Mouse (Mus musculus): ENCODE measurements around the gene Foxn1.
A peak's percentile ranks its signal among the peaks of the same experiment; 100 is the strongest.

Gene Foxn1

DNA sequence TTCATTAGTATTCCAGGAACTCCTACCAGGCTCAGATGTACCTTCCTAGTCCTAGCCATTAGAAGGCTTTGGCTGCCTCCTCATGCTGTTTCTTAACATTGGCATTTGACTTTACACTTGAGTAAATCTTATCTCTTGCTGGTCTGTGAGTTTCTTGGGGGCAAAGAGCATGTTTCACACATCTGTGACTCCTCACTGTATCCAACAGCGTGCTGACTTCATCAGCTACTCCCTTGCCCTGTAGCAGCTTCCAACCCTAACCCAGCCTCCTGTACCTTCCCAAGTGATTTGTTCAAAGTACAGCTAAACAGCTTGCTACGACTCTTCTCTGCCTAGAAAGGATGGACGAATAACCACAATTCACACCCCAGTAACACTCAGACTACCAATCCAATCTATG is 15.1 kb upstream of the Foxn1 start:
- DNase-seq (ENCODE audit: extremely low read depth, insufficient read length, low spot score) = no peak

DNA sequence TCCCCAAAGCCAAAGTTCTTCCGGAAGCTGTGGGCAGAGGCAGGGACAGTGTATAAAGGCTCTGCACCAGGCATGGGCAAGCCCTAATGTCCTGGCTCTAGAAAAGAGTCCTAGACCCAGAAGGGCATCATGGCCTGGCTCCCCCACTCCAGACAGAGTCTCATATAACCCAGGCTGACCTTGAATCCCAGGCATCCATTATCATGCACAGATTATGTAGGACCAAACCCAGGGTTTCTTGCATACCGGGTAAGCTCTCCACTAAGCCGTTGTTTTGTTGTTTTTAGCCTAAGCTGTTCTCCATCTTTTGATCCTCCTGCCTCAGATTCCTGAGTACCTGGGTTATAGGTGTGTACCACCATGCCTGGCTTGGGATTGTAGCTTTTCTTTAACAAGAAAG is 14.6 kb upstream of the Foxn1 start:
- DNase-seq (ENCODE audit: extremely low read depth, insufficient read length, low spot score) = no peak

DNA sequence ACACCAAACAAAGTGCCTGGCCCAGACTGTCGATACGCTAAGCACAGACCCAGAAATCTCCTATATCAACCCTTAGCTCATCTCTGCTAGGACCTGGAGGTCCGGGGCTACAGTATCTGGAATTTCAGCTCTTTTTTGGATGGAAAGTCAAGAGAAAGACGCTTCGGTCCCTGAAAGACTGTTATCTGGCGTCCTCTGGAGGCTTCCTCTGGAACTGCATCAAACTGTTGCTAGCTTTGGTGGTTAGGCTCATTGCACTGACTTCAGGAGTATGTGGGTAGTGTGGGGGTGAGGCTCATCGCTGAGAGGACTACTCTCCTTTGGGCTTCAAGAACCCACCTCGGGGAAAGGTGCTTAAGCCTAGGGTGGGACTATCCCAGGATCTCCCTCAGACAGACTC is 13.3 kb upstream of the Foxn1 start:
- peak; percentile 30 for DNase-seq (ENCODE audit: extremely low read depth, insufficient read length, low spot score)

DNA sequence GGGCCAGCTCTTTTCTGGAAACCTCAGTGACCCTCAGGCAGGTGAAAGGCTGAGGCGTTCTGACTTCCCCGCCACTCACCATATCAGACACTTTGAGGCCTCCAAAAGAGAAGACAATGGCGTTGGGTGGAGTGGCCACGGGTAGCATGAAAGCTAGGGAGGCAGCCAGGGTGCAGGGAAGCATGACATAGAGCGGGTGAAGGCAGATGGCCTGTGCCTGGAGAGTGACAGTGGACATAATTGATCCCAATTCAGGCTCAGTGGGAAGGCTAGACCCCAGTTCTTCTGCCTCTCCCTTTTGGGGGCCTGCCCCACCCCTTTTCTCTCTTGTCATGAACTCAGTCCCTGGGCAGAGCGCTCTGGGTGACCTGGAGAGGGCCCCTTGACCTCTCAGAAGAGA is 11.9 kb upstream of the Foxn1 start:
- no peak for DNase-seq (ENCODE audit: extremely low read depth, insufficient read length, low spot score)

DNA sequence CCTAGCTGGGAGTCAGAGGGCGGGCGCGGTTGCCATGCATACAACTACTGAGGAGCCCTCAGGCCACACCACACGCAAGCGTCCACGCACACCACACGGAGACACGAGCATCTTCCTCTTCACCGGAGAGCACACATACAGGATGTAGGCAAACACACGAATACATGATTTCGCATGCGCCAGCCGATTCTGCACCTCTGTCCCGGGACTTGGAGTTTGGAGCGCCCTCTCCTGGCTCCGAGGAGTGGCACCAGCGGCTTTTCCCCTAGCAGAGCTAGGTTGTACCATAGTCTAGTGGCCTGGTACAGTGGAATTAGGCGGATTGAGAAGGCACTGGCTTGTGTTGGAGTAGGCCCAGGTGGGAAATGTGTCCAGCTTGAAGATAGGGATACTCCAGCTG is 11.0 kb upstream of the Foxn1 start:
- DNase-seq (ENCODE audit: extremely low read depth, insufficient read length, low spot score) = peak; percentile 57

DNA sequence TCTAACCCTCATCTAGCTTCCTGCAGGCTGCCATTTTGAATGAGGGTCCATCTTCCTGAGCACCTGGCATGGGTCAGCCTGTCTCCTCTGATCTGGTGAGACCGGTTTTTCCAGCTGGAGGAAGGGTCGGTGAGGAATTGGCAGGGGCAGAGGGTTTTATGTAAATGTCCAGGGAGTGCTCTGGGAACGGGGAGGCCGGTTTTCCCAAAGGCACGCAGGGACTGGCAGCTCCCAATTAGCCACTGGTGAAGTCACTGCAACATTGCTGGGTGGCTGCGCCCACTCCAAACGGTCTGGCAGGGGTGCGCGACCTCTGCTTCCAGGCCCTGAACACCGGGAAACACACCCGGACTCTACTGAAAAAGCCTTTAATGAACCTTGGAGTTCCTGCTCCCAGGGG is 10.6 kb upstream of the Foxn1 start:
- DNase-seq (ENCODE audit: extremely low read depth, insufficient read length, low spot score) = no peak

DNA sequence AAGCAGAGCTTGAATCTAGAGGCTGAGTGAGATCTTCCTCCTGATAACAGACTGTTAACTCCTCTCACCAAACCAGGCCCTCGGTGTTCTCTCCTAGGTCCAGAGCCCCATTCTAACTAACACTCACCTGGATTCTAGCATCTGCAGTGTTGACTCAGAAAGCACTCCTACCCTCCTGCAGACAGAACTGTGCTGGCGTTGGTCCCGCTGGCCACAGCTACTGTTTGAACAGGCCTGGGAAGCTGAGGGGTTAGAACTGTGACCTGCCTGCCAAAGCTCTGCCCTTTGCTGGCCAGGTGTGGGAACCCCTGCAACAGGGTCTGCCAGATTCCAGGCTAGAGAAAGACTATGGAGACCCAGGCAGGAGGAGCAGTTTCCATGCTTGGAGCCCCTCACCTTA is 6.4 kb upstream of the Foxn1 start:
- no peak for DNase-seq (ENCODE audit: extremely low read depth, insufficient read length, low spot score)

DNA sequence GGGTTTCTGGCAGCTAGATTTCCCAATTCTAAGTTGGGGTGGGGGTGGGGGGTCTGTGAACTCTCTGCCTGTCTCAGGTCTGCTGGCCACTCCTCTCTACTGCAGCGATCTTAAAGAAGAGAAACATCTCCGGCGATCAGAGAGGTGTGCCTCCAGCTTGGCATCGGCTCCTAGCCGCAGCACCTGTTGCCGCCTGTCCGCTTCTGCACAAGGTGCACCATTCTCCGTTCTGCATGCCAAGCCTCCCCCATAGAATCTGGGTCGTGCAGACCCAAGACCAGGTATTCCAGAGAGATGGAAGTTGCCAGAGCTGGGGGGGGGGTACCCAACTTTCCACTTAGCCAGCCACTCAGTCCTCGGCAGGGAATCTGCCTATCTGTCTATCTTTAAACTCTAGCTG is 582 bp downstream of the Foxn1 start:
- DNase-seq (ENCODE audit: extremely low read depth, insufficient read length, low spot score) = no peak

DNA sequence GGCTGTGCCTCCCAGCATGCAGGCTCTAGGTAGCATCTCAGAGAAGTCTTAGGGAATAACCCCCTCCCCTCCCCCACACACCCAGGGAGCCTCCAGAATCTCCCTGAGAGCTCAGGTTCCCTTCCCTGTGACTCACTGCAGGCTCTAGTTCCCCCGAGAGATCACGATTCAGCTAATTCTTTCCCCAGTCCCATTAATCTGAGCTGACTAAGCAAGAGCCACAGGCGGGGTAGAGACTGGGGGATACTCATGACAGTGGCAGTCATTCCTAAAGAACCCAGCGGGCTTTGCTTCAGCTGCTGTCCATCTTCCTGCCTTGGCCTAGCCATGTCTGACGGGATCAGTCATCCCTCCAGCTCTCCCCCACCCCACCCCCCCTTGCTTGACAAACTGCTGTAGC is 3.7 kb downstream of the Foxn1 start:
- peak; percentile 65 for DNase-seq (ENCODE audit: extremely low read depth, insufficient read length, low spot score)

DNA sequence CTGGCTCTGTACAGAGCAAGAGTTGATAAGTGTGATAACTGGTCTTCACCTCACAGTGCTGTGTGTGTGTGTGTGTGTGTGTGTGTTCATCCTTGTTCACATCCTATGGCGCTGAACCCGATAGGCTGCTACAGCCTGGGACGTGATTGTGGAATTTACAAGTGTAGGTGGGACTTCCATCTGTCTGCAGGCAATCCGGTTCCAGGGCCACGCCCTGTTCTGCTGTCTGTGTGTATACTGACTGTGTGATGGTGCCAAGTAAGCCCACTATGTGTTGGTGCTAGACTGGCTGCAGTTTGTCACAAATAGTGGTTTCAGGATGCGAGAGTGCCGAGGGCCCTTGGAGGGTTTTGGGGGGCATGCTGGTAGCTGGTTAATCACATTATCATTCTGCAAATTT is 4.1 kb downstream of the Foxn1 start:
- DNase-seq (ENCODE audit: extremely low read depth, insufficient read length, low spot score) = no peak

DNA sequence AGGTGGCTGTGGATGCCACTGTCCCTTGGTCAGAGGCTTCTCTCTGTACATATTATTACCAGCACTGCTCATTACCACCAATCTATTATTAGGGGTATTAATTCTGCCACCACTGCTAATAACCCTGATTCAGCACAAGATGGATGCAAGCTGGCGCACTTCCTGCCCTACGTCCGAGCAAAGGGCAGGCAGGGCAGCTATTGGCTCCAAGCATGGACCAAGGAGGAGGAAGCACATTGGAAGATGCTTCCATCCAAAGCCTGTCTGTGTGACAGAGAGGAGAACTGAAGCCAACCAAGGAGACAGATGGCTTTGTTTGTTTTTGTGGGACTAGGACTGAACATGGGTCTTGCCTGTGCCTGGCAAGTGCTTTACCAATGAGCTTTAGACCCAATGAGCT is 5.4 kb downstream of the Foxn1 start:
- DNase-seq (ENCODE audit: extremely low read depth, insufficient read length, low spot score) = no peak

DNA sequence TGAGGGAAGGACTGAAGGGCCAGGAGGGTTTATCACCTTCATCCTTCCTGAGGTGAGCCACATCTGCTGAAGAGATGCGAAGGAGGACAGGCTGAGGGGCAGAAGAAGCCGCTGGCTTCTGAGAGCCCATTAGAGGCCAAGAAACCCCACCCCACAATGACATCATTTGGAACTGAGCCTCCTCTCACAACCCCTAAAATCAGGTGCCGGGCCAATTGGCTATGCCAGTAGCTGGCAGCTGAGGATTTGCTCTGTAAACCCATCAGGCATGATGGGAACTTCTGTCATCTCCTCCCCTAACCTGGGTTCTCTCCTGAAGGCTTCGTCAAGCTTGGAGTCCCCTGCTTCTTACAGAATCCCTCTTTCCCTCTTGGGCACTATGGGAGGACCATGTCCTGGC is 6.0 kb downstream of the Foxn1 start:
- DNase-seq (ENCODE audit: extremely low read depth, insufficient read length, low spot score) = no peak

DNA sequence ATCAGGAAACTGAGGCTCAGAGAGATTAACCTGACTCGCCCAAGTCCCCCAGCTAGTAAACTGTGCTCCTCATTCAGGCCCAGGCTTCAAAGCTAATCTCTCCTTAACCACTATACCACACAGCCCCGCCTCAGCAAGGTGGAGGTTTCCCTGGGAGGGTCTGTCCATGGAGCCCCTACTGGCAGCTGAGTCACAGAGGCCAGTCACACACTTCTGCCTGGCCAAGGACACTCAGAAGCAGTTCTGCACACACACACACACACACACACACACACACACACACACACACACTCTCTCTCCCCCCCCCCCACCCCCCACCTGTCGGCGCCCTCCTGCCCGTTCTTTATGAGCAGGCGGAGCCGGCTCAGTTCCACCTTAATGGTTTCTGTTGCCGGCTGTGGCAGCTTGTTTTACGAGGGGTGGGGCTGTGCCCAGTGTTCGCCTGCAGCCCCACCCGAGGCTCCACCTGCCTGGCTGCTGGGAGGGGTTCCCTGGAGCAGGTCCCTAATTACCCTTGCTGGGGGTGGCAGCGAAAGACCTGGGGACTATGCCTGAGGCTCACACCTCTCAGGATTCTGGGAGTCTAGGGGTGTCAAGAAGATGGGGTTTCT is 8.7 kb downstream of the Foxn1 start:
- DNase-seq (ENCODE audit: extremely low read depth, insufficient read length, low spot score) = no peak

DNA sequence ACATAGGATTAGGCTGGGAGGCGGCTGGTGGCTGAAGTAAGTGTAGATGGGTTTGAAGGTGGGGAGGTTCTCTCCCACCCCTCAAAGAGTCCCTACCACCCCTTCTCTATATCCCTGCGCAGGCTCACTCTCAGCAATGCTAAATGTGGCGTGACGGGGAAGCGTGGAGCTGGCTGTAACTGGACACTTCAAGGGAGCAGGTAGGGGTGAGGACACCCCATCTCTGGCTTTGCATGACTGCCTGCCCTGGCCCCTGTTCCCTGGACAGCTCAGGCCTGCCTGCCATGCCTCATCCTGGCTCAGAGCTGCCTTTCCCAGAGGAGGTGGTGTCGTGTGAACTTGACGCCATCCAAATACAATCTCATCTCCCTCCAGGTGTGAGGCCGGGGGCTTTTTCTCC is 12.2 kb downstream of the Foxn1 start:
- no peak for DNase-seq (ENCODE audit: extremely low read depth, insufficient read length, low spot score)

DNA sequence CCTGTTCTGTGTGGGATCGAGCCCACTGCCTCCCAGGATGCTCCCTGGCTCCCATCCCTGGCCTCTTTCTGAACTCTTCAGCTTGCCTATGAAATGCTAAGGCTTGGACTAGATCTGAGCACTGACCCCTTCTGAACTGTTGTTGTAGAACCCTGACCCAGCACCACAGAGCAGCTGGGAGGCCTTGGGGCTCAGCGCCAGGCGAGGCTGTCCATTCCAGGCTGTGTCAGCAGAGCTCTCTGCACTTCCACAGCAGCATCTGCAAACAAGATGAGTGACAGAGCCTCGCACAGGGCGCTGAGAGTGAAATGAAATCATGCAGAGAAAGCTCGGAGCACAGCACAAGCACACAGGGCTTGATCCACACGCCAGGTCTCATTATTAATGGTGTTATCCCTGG is 13.7 kb downstream of the Foxn1 start:
- DNase-seq (ENCODE audit: extremely low read depth, insufficient read length, low spot score) = no peak

DNA sequence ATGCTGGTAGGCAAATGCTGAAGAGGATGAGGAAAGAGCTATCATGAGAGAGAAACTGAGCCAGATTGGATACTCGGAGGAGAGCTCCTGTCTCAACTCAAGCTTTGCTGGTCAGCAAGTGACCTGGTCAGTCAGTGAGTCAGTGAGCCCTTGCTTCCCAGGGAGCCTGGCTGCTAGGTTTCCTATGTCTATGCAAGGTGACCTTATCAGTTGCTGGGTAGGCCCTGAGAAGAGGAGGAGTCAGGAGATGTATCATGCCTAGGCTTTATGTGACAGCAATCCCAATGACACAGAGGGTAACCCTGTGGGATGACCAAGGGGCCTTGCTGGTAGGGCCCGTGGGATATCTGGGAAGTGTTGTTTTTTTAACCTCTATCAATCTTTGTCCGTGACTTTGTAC is 14.2 kb downstream of the Foxn1 start:
- DNase-seq (ENCODE audit: extremely low read depth, insufficient read length, low spot score) = no peak

DNA sequence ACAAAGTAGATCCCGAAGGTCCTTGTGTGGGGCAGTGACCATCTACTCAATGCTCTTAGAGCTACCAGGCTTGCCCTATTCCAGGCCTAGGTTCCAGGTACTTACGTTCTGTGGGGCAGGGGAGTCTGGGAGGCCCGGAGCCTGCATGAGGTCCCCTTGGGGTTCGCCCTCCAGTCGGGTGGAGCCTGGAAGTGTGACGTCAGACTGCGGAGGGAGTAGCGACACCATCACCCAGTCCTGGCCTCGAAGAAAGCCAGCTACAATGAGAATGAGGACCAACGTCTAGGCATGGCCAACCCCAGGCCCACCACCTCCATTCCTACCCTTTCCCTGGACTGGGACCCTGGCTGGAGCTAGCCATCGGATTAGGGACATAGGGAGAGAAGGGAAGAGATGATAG is 14.6 kb downstream of the Foxn1 start:
- DNase-seq (ENCODE audit: extremely low read depth, insufficient read length, low spot score) = no peak

DNA sequence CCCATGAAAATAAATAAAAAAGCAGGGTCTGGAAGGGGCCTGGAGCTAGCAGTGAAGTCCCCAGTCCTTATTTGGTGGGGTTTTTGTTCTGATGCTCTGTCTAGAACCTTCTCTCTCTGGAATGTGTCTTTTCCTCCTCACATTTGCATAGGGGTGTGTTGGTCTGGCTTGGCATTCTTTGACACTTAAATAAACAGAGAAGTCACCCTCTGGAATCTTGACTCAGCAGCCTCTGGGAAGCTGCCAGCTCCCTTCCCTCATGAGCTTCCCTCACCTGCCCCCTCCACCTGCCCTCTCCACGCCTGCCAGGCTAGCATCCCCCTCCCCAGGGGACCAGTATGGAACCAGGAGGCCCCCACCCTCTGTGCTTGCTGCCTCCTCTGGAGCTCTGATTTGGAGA is 16.0 kb downstream of the Foxn1 start:
- peak; percentile 85 for DNase-seq (ENCODE audit: extremely low read depth, insufficient read length, low spot score)

DNA sequence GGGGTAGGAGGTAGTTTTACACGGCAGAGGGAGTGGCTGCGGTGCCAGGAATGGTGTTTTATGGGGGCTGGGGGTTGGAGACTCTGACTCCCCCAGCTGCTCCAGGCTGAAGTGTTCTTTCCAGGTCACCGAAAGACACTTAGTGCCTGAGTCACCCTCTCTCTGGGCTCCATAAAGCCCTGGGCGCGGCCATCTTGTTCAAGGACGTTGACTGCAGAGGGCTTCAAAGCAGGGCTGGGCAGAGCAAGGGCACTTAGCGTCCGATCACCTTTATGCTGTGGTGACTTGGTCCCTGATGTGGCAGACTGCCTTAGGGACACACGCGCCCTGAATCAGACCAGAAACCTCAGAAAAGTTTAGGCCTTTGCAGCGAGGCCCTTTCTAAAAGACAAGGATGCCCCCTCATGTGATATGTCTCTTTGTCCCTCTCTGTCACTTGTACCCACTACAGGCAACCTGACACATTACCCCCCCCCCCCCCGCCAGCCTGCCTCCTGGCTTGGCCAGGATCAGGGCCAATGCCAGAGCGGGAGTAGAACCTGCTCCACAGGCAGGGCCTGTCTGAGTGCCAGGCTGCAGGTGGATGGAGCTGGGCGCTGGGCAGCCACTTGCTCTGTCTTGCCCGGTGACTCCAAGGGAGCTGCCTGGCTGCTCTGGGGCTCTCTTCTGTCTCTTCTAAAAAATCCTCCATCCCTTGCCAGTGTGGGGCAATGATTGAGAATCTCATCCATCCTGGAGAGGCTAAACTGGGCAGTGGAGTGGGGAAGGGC is 18.7 kb downstream of the Foxn1 start:
- no peak for DNase-seq (ENCODE audit: extremely low read depth, insufficient read length, low spot score)

DNA sequence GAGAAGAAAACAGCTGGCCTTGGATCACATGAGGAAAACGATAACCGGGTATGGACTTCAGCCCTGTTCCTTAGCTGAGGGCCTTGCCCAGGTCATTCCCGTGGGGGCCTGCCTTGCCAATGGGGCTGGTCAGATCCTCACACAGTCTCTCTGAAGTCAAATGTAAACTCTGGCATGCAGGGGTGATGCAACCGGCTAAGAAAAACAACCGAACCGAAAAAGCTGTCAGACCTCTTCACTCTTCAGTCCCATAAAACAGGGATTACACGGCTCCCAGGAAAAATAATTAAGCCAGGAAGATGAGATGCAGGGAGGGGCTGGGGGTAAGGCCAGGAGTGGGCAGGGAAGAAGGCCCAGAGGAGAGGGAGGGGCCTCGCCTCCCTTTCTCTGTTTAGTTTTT is 22.3 kb downstream of the Foxn1 start:
- DNase-seq (ENCODE audit: extremely low read depth, insufficient read length, low spot score) = peak; percentile 82

DNA sequence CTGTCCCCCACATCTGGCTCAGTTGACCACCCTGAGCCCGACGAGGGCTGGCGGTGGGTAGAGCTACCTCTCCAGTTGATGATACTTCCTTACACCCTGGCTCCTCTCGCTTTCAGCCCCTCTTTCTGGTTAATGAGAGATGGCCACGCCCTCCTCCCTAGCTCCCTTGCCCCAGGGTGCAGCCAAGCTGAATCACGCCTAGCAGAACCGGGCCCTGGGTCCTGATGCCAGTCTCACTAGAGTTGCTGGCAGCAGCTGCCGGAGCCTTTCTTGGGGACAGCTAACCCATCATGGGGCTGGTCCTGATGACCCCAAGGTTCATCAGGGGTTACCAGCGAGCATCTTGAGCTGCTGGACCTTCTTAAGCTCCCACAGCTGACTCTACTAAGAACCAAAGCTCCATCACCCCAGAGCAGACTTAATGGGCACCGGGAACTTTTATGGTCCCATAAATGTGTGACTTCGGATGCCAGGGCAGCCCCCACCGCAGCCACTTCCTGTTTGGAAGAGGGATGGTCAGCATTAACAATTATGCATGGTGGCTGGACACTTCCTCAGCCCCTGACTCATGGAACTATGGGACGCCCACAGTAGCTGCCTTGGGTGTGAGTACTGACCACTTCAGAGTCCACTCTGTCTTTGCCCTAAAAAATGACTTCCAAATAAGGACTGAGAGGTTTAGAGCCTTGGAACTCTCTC is 22.9 kb downstream of the Foxn1 start:
- peak; percentile 91 for DNase-seq (ENCODE audit: extremely low read depth, insufficient read length, low spot score)

DNA sequence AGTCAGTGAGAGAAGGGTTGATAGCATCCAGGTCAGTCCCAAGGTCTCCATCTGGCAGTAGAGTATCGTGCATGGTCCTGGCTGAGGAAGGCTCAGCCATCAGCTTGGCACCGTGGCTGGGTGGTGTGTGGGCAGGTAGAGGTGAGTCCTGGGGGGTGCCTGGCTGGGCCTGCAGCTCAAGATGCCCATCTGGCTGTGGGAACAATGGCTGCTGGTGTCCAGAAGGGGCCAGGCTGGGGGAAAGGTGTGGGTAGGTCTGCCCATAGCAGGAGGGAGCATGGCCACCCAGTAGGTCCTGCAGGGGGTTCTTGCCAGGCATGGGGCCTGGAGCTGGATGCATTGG is 25.6 kb downstream of the Foxn1 start:
- DNase-seq (ENCODE audit: extremely low read depth, insufficient read length, low spot score) = peak; percentile 51

All from 3134 (cell line).